Mouse (Mus musculus): ENCODE measurements at regions not wholly inside any gene's neighbourhood (a gene's known extent, or its start where the extent isn't known, plus 50 kb on each side); places are given as distances from the start of the nearest gene placed in this dataset.

- TF ChIP-seq CTCF (IDR thresholded peaks at IDR 0.05; ENCODE audit: borderline replicate concordance, control insufficient read depth, extremely low read depth, insufficient read depth, low read length, poor library complexity) (no peak), POLR2A (IDR thresholded peaks at IDR 0.05; ENCODE audit: control insufficient read depth, extremely low read depth, insufficient read depth, low read length, poor library complexity) (no peak)
These were observed 82.8 kb upstream of the Tmc1 start for GRCm38 (mm10) chr19:21036507-21037425.

Data from thymus, adult 2 months (tissue).